Mouse (Mus musculus): ENCODE measurements at regions not wholly inside any gene's neighbourhood (a gene's known extent, or its start where the extent isn't known, plus 50 kb on each side); places are given as distances from the start of the nearest gene placed in this dataset.
A peak's percentile ranks its signal among the peaks of the same experiment; 100 is the strongest.

- no peak for DNase-seq
These were observed 3344.8 kb upstream of the Gm6569 start for GRCm38 (mm10) chr15:70489548-70489947.

DNA sequence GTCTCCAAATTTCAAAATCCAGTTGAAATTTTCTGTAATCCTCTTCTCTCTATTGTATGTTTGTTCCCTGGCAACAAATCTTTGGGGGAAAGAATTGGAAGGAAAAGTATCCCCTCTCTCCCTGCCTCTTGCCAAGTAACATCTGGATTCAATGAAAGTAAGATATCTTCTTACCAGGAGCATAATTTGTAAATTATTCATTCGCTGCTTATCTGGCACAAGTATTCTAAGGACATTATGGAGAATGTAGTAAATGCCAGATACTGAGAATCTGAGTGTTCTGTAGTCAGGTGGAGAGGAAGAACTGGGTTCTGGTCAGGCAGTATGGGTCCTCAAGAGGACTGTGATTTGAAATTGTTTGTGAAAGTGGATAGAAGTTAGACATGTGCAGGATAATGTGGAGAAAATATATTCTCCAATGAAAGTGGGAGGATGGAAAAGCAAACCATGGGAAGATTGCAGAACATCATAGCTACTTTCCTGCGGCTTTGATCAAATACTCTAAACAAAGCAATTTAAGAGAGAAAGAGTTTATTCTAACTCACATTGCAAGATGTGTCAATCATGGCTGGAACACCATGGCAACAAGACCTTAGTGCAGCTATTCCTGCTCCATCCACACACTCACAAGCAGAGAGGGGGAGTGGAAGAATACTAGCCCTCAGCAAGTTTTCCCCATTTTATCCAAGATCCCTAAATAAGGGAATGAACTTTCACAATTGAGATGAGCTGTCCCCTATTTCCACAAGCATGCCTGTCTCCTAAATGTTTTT lies 3327.1 kb upstream of the Gm6569 start:
- no peak for DNase-seq

DNA sequence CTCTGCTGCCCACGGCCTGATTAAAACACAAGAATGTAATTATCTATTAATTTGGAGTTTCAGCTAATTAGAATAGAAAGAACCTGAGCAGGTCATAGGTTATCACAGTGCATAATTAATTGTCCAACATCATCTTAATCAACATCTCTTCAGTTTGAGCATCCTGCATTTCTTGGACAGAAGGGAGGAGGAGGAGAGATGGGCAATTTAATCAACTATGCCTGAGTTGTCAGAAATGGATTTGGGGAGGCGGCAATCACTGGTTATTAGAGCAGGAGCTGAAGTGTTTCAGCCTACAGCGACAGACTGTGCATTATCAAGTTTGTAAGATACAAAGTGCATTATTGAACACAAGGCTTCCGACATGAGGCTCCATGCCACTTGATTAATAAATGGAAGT lies 3313.8 kb upstream of the Gm6569 start:
- no peak for DNase-seq

GRCm38 (mm10) chr15:70554773-70555582 lies 3279.4 kb upstream of the Gm6569 start:
- DNase-seq, result no peak

GRCm38 (mm10) chr15:70555583-70555894 lies 3278.8 kb upstream of the Gm6569 start:
- DNase-seq, result no peak

DNA sequence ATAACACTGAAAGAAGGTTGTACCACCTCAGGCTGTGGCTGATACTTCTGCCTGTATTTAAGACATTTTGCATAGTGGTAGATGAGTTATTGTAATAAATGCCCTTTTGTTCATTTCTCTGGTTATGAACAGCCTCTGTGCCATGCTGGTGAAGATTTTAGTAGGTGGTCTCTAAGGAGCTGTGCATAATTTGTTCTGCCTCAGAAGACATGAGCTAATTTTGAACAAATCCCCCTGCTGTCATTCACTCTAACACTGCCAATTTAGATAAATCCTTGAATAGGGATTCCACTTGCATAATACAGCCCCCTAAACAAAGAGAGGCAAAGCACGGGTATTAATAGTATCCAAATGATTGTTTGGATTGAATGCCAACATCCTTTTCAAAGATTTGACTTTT lies 3240.1 kb upstream of the Gm6569 start:
- no peak for DNase-seq

DNA sequence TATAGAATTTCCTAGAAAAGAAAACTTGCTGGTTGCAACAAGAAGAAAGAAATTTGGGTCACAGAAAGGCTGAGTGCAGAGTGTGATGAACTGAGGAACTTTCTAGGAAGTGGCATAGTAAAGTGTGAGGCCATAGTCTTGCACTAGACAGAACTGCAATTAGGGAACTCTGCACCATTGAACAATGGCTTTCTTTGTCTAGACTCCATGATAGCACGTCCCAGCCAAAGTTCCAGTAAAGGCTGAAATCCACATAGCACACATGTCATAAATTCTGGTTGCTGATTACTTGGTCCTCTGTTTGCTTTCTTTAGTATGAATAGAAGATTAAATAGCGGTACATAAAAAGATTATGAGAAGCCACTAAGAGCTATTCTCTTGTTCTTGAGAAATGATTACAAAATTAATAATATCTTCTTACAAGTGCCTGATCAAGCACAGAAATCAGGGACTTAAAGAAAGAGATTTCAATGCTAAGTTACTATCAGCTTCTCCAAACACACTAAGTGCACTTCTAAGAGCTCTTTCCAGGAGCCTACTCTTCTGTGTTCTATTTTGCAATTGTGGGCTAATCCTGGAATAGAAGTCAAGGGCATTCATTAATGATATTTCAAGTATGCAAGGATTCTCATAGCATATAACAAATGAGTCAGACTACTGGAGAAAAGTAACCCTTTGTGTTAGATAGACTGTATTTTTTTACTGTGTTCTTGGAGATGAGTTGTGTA lies 3233.4 kb upstream of the Gm6569 start:
- DNase-seq, result peak; percentile 12

GRCm38 (mm10) chr15:70605251-70605650 lies 3229.1 kb upstream of the Gm6569 start:
- no peak for DNase-seq

DNA sequence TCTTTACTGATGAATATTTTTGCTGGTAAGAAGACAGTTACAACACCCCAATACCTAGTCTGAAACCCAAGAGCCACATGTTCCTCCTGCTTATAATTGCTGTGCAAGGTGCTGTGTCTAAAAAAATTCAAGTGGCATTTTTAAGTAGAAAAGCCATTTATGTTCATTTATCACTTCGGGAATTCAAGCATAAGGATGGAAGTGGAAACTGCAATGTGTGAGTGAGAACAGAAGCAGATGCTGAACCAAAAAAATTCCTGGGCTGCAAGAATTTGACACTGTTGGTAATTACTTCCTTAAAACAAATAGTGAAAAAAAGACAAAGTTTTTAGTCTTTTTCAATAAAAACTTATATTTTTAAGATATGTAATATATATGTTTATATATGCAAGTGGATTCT lies 3227.5 kb upstream of the Gm6569 start:
- no peak for DNase-seq

DNA sequence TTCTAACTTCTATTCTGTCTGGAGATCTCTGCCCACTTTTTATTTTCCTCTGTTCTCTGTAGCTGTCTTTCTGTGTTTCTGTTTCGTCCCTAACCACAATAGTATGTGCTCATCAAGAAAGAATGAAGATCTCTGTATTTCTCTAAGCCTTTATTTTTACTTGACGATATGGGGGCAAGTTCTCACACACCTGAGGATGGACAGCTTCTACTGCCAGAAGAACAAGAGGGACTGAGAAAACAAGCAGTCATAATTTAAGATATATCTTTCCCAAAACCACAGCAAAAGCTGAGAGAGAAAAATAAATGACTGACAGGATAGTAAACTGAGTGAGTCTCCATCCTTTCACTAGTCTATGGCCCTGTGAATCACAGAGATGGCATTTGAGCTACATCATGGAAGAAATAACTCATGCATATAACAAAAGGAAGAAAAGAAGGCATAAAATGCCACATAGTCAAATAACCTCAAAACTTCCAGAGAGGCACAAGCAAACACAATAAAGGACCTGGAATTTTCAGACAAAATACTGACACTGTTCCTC lies 3216.2 kb upstream of the Gm6569 start:
- no peak for DNase-seq

- no peak for DNase-seq
These were observed 3193.3 kb upstream of the Gm6569 start for GRCm38 (mm10) chr15:70641051-70641552.

DNA sequence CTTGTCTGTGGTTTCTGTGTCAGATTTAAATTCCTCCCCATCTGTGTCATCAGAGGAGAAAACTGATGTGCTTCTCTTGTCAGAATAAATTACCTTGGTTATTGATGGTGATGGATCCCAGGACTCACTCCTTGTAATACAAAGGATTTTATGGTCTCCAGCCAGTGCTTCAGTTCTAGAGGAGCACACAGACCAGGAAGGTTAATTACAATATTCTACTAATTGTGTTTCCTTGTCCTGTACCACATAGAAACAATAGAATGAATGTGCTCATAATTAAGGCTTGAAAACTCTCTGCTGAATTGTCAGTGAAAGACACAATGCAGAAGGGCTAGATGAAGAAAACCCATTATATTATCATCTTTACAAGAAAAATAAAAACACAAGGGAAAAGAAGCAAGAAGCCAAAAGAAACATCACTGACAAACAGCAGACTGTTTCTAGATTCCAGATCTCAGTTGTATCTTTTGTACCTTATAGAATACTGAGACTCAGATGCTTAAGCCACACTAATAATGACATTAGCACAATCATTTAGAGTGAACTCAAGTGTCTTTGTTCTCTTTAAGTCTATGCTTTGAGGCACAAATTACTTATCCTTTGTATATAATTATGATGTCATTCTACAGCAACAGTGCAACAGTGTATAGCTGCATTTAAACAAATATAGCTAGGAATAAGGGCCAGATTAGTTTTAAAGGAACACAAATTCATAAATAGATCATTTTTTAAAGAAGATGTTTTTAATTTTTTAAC lies 3189.7 kb upstream of the Gm6569 start:
- no peak for DNase-seq

GRCm38 (mm10) chr15:70675549-70675948 lies 3158.8 kb upstream of the Gm6569 start:
- no peak for DNase-seq

- no peak for DNase-seq
These were observed 3129.8 kb upstream of the Gm6569 start for GRCm38 (mm10) chr15:70704547-70704946.

DNA sequence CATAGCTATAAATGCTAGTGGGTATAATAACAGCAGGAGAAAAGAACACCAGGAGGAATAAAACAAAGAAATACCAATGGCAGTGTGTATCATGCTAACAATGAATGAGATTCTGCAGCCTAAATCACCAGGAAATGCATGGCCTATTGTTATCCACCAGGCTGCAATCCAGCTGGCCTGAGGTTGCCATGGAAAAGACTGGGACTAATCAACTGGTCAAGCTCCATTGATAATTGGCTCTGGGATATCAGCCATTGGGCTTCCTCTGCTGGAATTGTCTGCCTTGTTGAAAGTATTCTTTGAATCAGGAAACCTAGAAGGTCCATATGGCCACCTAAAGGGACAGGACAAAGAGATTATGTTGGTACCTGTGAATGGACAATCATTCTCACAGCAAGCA lies 3120.6 kb upstream of the Gm6569 start:
- no peak for DNase-seq

- DNase-seq, result no peak
These were observed 3106.9 kb upstream of the Gm6569 start for GRCm38 (mm10) chr15:70727361-70727885.

DNA sequence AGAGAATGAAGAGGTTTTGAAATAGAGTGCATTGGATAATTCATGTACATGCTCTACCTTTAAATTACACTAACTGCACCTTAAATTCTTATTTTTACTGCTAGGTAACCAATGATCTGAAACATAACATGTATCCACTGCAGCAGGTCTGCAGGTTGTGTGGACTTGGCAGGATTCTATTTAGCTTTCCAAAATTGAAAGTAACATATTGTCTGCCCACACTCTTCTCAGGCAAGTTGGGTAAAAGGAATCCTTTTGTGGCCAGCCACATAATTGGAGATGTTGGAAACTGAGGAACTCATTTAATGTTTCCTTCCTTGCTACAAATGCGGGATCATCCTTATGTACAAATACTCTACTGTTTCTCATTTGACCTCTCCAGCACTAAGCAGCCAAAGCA lies 3106.4 kb upstream of the Gm6569 start:
- DNase-seq, result no peak

GRCm38 (mm10) chr15:70744239-70744638 lies 3090.1 kb upstream of the Gm6569 start:
- DNase-seq, result no peak

- no peak for DNase-seq
These were observed 3070.3 kb upstream of the Gm6569 start for GRCm38 (mm10) chr15:70764045-70764444.

DNA sequence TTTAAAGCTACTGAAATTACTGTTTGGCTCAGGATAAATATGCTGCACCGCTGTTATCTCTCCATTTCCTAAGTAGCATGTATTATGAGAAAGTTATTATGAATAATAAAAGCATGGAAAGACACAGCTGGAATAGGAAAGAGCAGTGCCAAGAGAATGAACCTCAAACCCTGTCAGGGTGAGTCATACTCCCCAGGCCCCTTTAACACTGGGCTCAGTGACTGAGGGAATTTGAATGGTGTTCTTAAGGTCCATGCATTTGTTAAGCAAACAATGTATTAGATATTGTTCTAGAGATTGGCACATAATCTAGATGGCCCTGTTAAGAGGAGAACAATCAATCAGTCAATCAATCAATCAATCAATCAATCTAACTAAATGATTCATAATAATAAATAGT lies 3069.8 kb upstream of the Gm6569 start:
- no peak for DNase-seq

DNA sequence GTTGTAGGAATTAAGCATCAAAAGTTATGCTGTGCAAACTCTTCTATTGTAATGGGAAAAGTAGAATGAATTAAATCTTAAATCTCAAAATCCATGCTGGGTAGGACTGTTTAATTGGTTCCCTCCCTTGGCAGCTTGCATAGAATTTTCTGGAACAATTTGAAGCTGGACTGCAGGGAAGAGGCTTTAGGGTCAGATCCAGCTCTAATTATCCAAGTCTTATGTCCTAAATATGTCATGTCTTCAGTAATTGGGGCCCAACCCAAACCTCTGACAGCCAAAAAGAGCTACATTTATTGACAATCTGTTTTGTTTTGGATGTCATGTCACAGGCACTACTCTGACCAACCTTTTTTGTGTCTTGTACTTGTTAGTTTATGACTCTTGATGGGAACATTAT lies 3068.9 kb upstream of the Gm6569 start:
- DNase-seq, result no peak
